Mouse (Mus musculus) midbrain, postnatal 0 days (tissue): ENCODE data around the gene Sncg. TPM values are rescaled to one million over a fixed set of nuclear protein-coding genes. Genes with fewer than 3 reads are reported as not detected.

Experiments
- ATAC-seq: fragments of 200-750 bp; cut with Nextera tagmentation; 2 replicates; pipeline ENCODE4 v1.8.0; 2017; ENCODE audit warnings: moderate number of reproducible peaks, mild to moderate bottlenecking, moderate TSS enrichment, moderate library complexity; ENCODE audit not compliant: low FRiP score
- DNase-seq: peaks from one replicate; pipeline ENCODE4 v3.0.0-alpha.2; 2015; ENCODE audit warnings: low spot score
- H3K27ac ChIP-seq: fragments of 300-500 bp; sonication (generic); 2 replicates; pipeline ENCODE4 v1.5.1; 2014; ENCODE audit warnings: low read depth, mild to moderate bottlenecking, low read length, mixed read lengths
- H3K27me3 ChIP-seq: fragments of 300-500 bp; sonication (generic); 2 replicates; pipeline ENCODE4 v1.6.1; 2014; ENCODE audit warnings: low read length, control low read depth, mixed read lengths; ENCODE audit not compliant: insufficient read depth
- H3K36me3 ChIP-seq: fragments of 300-500 bp; sonication (generic); 2 replicates; pipeline ENCODE4 v1.6.1; 2014; ENCODE audit warnings: low read length, control low read depth, mixed read lengths; ENCODE audit not compliant: insufficient read depth
- H3K4me1 ChIP-seq: fragments of 300-500 bp; sonication (generic); 2 replicates; pipeline ENCODE4 v1.6.1; 2014; ENCODE audit warnings: mild to moderate bottlenecking, control low read depth, antibody characterized with exemption, low read length, mixed read lengths; ENCODE audit not compliant: insufficient read depth
- H3K4me2 ChIP-seq: fragments of 300-500 bp; sonication (generic); 2 replicates; pipeline ENCODE4 v1.6.1; 2014; ENCODE audit warnings: low read depth, mild to moderate bottlenecking, low read length, mixed read lengths; ENCODE audit not compliant: poor library complexity, severe bottlenecking
- H3K4me3 ChIP-seq: fragments of 300-500 bp; sonication (generic); 2 replicates; pipeline ENCODE4 v1.5.1; 2014; ENCODE audit warnings: low read depth, mild to moderate bottlenecking, low read length, moderate library complexity
- H3K9ac ChIP-seq: fragments of 300-500 bp; sonication (generic); replicated peaks from 2 replicates; pipeline ENCODE4 v1.6.1; 2014; ENCODE audit warnings: mild to moderate bottlenecking, low read length, moderate library complexity, mixed read lengths; ENCODE audit not compliant: poor library complexity, severe bottlenecking
- H3K9me3 ChIP-seq: fragments of 300-500 bp; sonication (generic); 2 replicates; pipeline ENCODE4 v1.6.1; 2016; ENCODE audit warnings: low read length, control low read depth
- CTCF ChIP-seq: IDR thresholded peaks from 2 replicates; pipeline ENCODE4 v1.5.1; 2016; ENCODE audit warnings: antibody characterized with exemption, mild to moderate bottlenecking
- WGBS: fragments of 180-500 bp; shearing (Covaris S2); extraction: QIAGEN DNeasy Blood & Tissue Kit; methylation state at CpG from one replicate; pipeline ENCODE4 v1.1.7; 2014; 5-methylcytosine and 5-hydroxymethylcytosine counted together
- polyA plus RNA-seq: library from polyadenylated mRNA; unstranded; fragments of >200 nt; fragmentation: Nextera tagmentation; extraction: Ambion mirVana; gene quantifications from 2 replicates; pipeline ENCODE4 v1.2.1, GENCODE M21; 2015
- total RNA-seq: library from RNA; depleted of rRNA; stranded (reverse); fragments of >200 nt; gene quantifications from 2 replicates; pipeline ENCODE4 v1.2.3, GENCODE M21; 2014

Gene Sncg
- total and polyA plus RNA-seq, 2 experiments from 2014 or later: 22.3 to 26.1 TPM

- Histone ChIP-seq H3K4me3 (no peak overlapping the region), H3K9ac (no peak overlapping the region), H3K27me3 (no peaks in the 10 kb centered on the region), H3K4me2 (no peak overlapping the region), H3K9me3 (no peaks in the 10 kb centered on the region), H3K27ac (no peak overlapping the region), H3K4me1 (no peaks in the 10 kb centered on the region), H3K36me3 (no peaks in the 10 kb centered on the region)
- ATAC-seq (no peak), DNase-seq (no peak)
- 67% methylated on average over 6 of the region's 6 CpGs for WGBS
- no peak for TF ChIP-seq CTCF
Observed at GRCm38 (mm10) chr14:34352523-34352922, 22.1 kb downstream of the Sncg start.

- no peaks in the 10 kb centered on the region for H3K4me1 ChIP-seq
- no peak for ATAC-seq
Observed at GRCm38 (mm10) chr14:34351660-34352059, 22.9 kb downstream of the Sncg start.

DNA sequence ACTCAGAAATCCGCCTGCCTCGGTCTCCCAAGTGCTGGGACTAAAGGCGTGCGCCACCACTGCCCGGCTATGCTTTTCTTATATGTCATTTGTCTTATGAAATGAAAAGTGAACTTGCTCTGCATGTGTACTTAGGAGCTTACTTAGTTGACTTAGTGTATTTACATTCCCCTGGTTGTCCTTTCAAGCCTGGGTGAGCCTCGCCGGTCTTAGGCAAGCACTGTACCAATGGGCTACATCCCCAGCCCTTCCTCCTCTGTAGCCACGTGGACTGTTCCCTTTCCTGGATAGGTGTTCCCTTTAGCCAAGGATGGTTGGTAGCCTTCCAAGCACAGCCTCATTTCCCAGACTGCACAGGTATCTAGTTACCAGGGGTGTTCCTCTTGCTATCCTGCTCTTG, 25.6 kb downstream of the Sncg start:
- ATAC-seq: no peak
- Histone ChIP-seq H3K36me3 (peaks cover 3% of the 10 kb centered on the region; the same call in 1 of the 2 replicates), H3K4me2 (no peak overlapping the region), H3K9ac (no peak overlapping the region), H3K4me1 (no peaks in the 10 kb centered on the region), H3K27me3 (no peaks in the 10 kb centered on the region), H3K4me3 (no peak overlapping the region), H3K27ac (no peak overlapping the region), H3K9me3 (no peaks in the 10 kb centered on the region)
- TF ChIP-seq CTCF: no peak
- DNase-seq: no peak
- WGBS: 88% methylated on average over 8 of the region's 8 CpGs

More at GRCm38 (mm10) chr14:34351660-34352059, 22.9 kb downstream of the Sncg start:
- TF ChIP-seq CTCF: no peak
- H3K27ac ChIP-seq: no peak overlapping the region
- no peak overlapping the region for H3K9ac ChIP-seq
- no peak overlapping the region for H3K4me3 ChIP-seq
- H3K27me3 ChIP-seq: no peaks in the 10 kb centered on the region
- H3K9me3 ChIP-seq: no peaks in the 10 kb centered on the region
- no peaks in the 10 kb centered on the region for H3K36me3 ChIP-seq
- H3K4me2 ChIP-seq: no peak overlapping the region
- 80% methylated on average over 3 of the region's 3 CpGs for WGBS
- DNase-seq: no peak

GRCm38 (mm10) chr14:34348301-34348700, 26.3 kb downstream of the Sncg start:
- peaks cover 6% of the 10 kb centered on the region for H3K36me3 ChIP-seq
- no peaks in the 10 kb centered on the region for H3K4me1 ChIP-seq
- no peak overlapping the region for H3K9ac ChIP-seq
- H3K4me3 ChIP-seq: no peak overlapping the region
- no peak for DNase-seq
- no peak for TF ChIP-seq CTCF
- no peak for ATAC-seq
- H3K9me3 ChIP-seq: no peaks in the 10 kb centered on the region
- H3K27me3 ChIP-seq: no peaks in the 10 kb centered on the region
- no peak overlapping the region for H3K27ac ChIP-seq
- no peak overlapping the region for H3K4me2 ChIP-seq
- WGBS: 77% methylated on average over 7 of the region's 7 CpGs

DNA sequence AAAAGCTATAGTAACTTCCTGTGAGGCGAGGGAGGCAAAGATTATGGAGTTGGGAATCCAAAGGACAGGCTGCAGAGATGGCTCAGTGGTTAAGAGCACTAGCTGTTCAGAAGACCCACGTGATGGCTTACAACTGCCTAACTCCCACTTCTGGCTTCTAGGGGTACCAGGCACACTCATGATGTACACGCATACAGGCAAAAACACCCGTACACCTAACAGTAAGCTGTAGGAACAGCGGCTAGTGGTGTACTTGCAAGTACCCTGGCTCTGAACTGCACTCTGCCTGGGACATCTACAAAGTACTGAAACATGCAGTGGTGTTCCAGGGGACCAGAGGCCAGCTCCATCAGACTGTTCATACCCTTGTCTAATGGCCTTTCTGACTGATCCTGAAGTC, 27.5 kb downstream of the Sncg start:
- Histone ChIP-seq H3K27me3 (no peaks in the 10 kb centered on the region), H3K4me1 (no peaks in the 10 kb centered on the region), H3K4me3 (no peak overlapping the region), H3K9me3 (no peaks in the 10 kb centered on the region), H3K27ac (no peak overlapping the region), H3K36me3 (peaks cover 17% of the 10 kb centered on the region), H3K4me2 (no peak overlapping the region), H3K9ac (no peak overlapping the region)
- ATAC-seq: no peak
- no peak for TF ChIP-seq CTCF
- 97% methylated on average over 5 of the region's 5 CpGs for WGBS
- DNase-seq: no peak

DNA sequence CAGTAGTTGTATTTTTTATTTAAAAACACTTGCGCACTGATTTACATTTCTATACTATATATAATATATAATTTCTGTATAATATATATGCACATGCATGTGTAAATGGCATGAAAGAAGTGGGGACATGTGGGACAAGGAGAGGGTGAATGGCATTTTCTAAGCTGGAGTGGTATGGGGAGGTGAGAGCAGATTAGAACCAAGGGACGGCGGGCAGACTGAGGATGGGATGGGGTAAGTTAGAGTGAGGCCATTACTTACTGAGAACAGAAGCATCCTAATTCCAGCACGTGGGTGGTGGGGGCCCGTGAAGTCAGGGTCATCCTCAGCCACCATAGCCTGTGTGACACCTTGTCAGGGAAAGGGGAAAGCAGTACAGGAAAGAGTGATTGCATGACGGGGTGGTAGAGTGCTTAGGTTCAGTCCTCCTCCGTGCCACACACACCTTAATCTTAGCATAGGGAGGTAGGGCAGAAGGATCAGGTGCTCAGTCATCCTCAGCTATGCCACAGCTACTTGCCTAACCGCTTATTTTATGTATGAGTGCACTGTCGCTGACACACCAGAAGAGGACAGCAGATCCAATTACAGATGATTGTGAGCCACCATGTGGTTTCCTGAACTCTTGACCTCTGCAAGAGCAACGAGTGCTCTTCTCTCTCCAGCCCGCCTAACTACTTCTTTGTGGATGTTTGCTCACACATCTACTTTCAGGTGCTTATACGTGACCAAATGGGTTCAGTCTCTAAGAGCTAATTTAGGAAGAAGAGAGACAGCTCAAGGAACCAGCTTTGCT, 28.6 kb downstream of the Sncg start:
- Histone ChIP-seq H3K27ac (no peak overlapping the region), H3K4me3 (no peak overlapping the region), H3K9me3 (no peaks in the 10 kb centered on the region), H3K4me1 (no peaks in the 10 kb centered on the region), H3K9ac (no peak overlapping the region), H3K4me2 (no peak overlapping the region), H3K36me3 (peaks cover 25% of the 10 kb centered on the region), H3K27me3 (no peaks in the 10 kb centered on the region)
- TF ChIP-seq CTCF: peak; percentile 61
- ATAC-seq: 0 out of 2 replicates have a peak, but pooled peaks have one; percentile 31
- no peak for DNase-seq
- 69% methylated on average over 12 of the region's 12 CpGs for WGBS
